Mouse (Mus musculus) heart, postnatal 4 days (tissue): ENCODE measurements at regions not wholly inside any gene's neighbourhood (a gene's known extent, or its start where the extent isn't known, plus 50 kb on each side); places are given as distances from the start of the nearest gene placed in this dataset.
A peak's percentile ranks its signal among the peaks of the same experiment; 100 is the strongest.

Experiments
- DNase-seq: peaks from one replicate; pipeline ENCODE4 v3.0.0; 2021

GRCm38 (mm10) chr3:60698189-60698588 is 225.6 kb downstream of the Mbnl1 start:
- DNase-seq = no peak

GRCm38 (mm10) chr3:60707139-60707538 is 234.5 kb downstream of the Mbnl1 start:
- no peak for DNase-seq

- no peak for DNase-seq
Measured at GRCm38 (mm10) chr3:60712896-60713295, 240.3 kb downstream of the Mbnl1 start.

- no peak for DNase-seq
Measured at GRCm38 (mm10) chr3:60720322-60720721, 247.7 kb downstream of the Mbnl1 start.

- no peak for DNase-seq
Measured at GRCm38 (mm10) chr3:60731331-60731730, 258.7 kb downstream of the Mbnl1 start.

GRCm38 (mm10) chr3:60740543-60741294 is 261.9 kb upstream of the P2ry1 start:
- no peak for DNase-seq

GRCm38 (mm10) chr3:60741379-60741778 is 261.2 kb upstream of the P2ry1 start:
- DNase-seq = no peak

GRCm38 (mm10) chr3:60742232-60742631 is 260.4 kb upstream of the P2ry1 start:
- no peak for DNase-seq

GRCm38 (mm10) chr3:60745075-60745474 is 257.5 kb upstream of the P2ry1 start:
- no peak for DNase-seq

- no peak for DNase-seq
Measured at GRCm38 (mm10) chr3:60758568-60758967, 244.0 kb upstream of the P2ry1 start.

GRCm38 (mm10) chr3:60759046-60759445 is 243.5 kb upstream of the P2ry1 start:
- DNase-seq = no peak

GRCm38 (mm10) chr3:60762874-60763273 is 239.7 kb upstream of the P2ry1 start:
- DNase-seq = peak; percentile 52

- no peak for DNase-seq
Measured at GRCm38 (mm10) chr3:60765079-60765478, 237.5 kb upstream of the P2ry1 start.

GRCm38 (mm10) chr3:60768996-60769395 is 233.6 kb upstream of the P2ry1 start:
- no peak for DNase-seq

GRCm38 (mm10) chr3:60771866-60772265 is 230.7 kb upstream of the P2ry1 start:
- DNase-seq = no peak

- DNase-seq = peak; percentile 32
Measured at GRCm38 (mm10) chr3:60773383-60773782, 229.2 kb upstream of the P2ry1 start.

- peak; percentile 53 for DNase-seq
Measured at GRCm38 (mm10) chr3:60785137-60785875, 217.3 kb upstream of the P2ry1 start.

- no peak for DNase-seq
Measured at GRCm38 (mm10) chr3:60787989-60788388, 214.6 kb upstream of the P2ry1 start.

GRCm38 (mm10) chr3:60789441-60789840 is 213.2 kb upstream of the P2ry1 start:
- no peak for DNase-seq

GRCm38 (mm10) chr3:60792166-60792565 is 210.4 kb upstream of the P2ry1 start:
- no peak for DNase-seq

GRCm38 (mm10) chr3:60796207-60796606 is 206.4 kb upstream of the P2ry1 start:
- DNase-seq = no peak

- peak; percentile 16 for DNase-seq
Measured at GRCm38 (mm10) chr3:60797808-60798207, 204.8 kb upstream of the P2ry1 start.

GRCm38 (mm10) chr3:60798461-60798860 is 204.1 kb upstream of the P2ry1 start:
- no peak for DNase-seq

- DNase-seq = no peak
Measured at GRCm38 (mm10) chr3:60798862-60799261, 203.7 kb upstream of the P2ry1 start.
